ENCODE assay signal across 21 mouse cellular contexts in the genomic region with DNA sequence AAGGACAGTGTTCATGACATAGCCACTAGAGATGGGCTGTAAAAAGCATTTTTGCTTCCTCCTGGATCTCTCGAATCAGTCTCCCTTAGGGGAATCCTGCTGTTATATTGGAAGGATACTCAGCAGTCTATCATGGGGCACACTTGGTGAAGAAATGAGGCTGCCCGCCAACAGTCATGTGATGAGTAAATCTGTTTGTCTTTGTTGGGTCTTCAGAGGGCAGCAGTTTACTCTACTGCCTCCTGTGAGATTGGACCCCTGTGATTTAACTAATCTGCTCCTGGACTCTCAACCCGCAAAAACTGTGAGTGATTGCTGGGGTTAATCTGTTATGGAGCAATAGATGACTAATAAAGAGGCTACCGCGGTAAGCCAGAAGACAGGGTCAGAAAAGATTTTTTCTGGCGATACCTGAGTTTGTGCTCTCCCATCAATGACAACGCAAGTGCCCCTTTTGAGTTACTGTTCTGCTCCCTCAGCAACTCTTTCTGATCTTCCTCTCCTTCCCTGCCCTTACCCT.
"Had no signal": no experiment of that assay in that cellular context is flagged by ENCODE, and none has a peak within 500 bp of the region (broad histone marks: within the 10 kb centered on the region; RNA-seq: fewer than 3 reads in every experiment).

No protein-coding gene starts in this region.

- DNase-seq: left cerebral cortex, postnatal 4 days; lung, adult 18-20 months; lung, postnatal 10 days; lung, postnatal 36 days; right cerebral cortex, postnatal 14 days; right cerebral cortex, postnatal 4 days; thymus, adult 2 months; thymus, postnatal 14 days; thymus, postnatal 4 days had no signal

- H3K27me3 ChIP-seq: limb, embryonic 12.5 days; limb, embryonic 15.5 days; lung, embryonic 15.5 days; midbrain, embryonic 13.5 days had no signal

- ATAC-seq: intestine, embryonic 15.5 days; midbrain, embryonic 13.5 days; midbrain, embryonic 16.5 days had no signal

- H3K4me1 ChIP-seq: megakaryocyte, embryonic 14.5 days had no signal

- H3K4me2 ChIP-seq: intestine, embryonic 15.5 days; limb, embryonic 12.5 days; limb, embryonic 15.5 days; liver, embryonic 11.5 days; lung, embryonic 15.5 days; midbrain, embryonic 13.5 days had no signal

- H3K27ac ChIP-seq: intestine, embryonic 15.5 days; kidney, postnatal 0 days; limb, embryonic 12.5 days; limb, embryonic 15.5 days; liver, embryonic 14.5 days; lung, embryonic 15.5 days; midbrain, embryonic 10.5 days; midbrain, embryonic 13.5 days; stomach, postnatal 0 days had no signal

- H3K4me3 ChIP-seq: intestine, embryonic 15.5 days; limb, embryonic 12.5 days; limb, embryonic 15.5 days; lung, embryonic 15.5 days; megakaryocyte, embryonic 14.5 days; midbrain, embryonic 10.5 days; midbrain, embryonic 13.5 days had no signal

- H3K36me3 ChIP-seq: intestine, embryonic 15.5 days; limb, embryonic 12.5 days; limb, embryonic 15.5 days; lung, embryonic 15.5 days; midbrain, embryonic 10.5 days; midbrain, embryonic 13.5 days had no signal

- H3K9me3 ChIP-seq: intestine, embryonic 15.5 days; limb, embryonic 12.5 days; limb, embryonic 15.5 days; lung, embryonic 15.5 days; megakaryocyte, embryonic 14.5 days; midbrain, embryonic 10.5 days; midbrain, embryonic 13.5 days had no signal

- H3K9ac ChIP-seq: intestine, embryonic 15.5 days; limb, embryonic 12.5 days; limb, embryonic 15.5 days; liver, embryonic 14.5 days; lung, embryonic 15.5 days; midbrain, embryonic 13.5 days had no signal
